Mouse (Mus musculus) hindbrain, embryonic 14.5 days (tissue): ENCODE results near the gene Rai1. TPM values are rescaled to one million over a fixed set of nuclear protein-coding genes. Genes with fewer than 3 reads are reported as not detected.

Experiments
- ATAC-seq: fragments of 200-750 bp; cut with Nextera tagmentation; 2 replicates; pipeline ENCODE4 v1.8.0; 2017; ENCODE audit warnings: moderate number of reproducible peaks, mild to moderate bottlenecking, moderate TSS enrichment, moderate library complexity; ENCODE audit not compliant: low FRiP score
- DNase-seq: peaks from one replicate; pipeline ENCODE4 v3.0.0-alpha.2; 2015; ENCODE audit warnings: low spot score
- H3K27ac ChIP-seq: fragments of 300-500 bp; sonication (generic); 2 replicates; pipeline ENCODE4 v1.5.1; 2014; ENCODE audit warnings: mild to moderate bottlenecking, moderate library complexity
- H3K27me3 ChIP-seq: fragments of 300-500 bp; sonication (generic); 2 replicates; pipeline ENCODE4 v1.6.1; 2014; ENCODE audit warnings: mild to moderate bottlenecking, low read length, mixed read lengths; ENCODE audit not compliant: control insufficient read depth, insufficient read depth
- H3K36me3 ChIP-seq: fragments of 300-500 bp; sonication (generic); replicated peaks from 2 replicates; pipeline ENCODE4 v1.6.1; 2014; ENCODE audit not compliant: control insufficient read depth, insufficient read depth
- H3K4me1 ChIP-seq: fragments of 300-500 bp; sonication (generic); replicated peaks from 2 replicates; pipeline ENCODE4 v1.6.1; 2014; ENCODE audit warnings: antibody characterized with exemption, low read length, mixed read lengths; ENCODE audit not compliant: control insufficient read depth, insufficient read depth
- H3K4me2 ChIP-seq: fragments of 300-500 bp; sonication (generic); replicated peaks from 2 replicates; pipeline ENCODE4 v1.6.1; 2014; ENCODE audit warnings: mild to moderate bottlenecking, moderate library complexity
- H3K4me3 ChIP-seq: fragments of 300-500 bp; sonication (generic); replicated peaks from 2 replicates; pipeline ENCODE4 v1.5.1; 2014; ENCODE audit warnings: mild to moderate bottlenecking, low read length
- H3K9ac ChIP-seq: fragments of 300-500 bp; sonication (generic); 2 replicates; pipeline ENCODE4 v1.6.1; 2014
- H3K9me3 ChIP-seq: fragments of 300-500 bp; sonication (generic); 2 replicates; pipeline ENCODE4 v1.6.1; 2016; ENCODE audit warnings: low read length; ENCODE audit not compliant: control insufficient read depth
- WGBS: fragments of 180-500 bp; shearing (Covaris S2); extraction: QIAGEN DNeasy Blood & Tissue Kit; methylation state at CpG from one replicate; pipeline ENCODE4 v1.1.7; 2014; 5-methylcytosine and 5-hydroxymethylcytosine counted together
- polyA plus RNA-seq: library from polyadenylated mRNA; unstranded; fragments of >200 nt; fragmentation: Nextera tagmentation; extraction: Ambion mirVana; gene quantifications from 2 replicates; pipeline ENCODE4 v1.2.1, GENCODE M21; 2014

Gene Rai1
- polyA plus RNA-seq, 1 experiment from 2014 or later = 39.1 TPM

DNA sequence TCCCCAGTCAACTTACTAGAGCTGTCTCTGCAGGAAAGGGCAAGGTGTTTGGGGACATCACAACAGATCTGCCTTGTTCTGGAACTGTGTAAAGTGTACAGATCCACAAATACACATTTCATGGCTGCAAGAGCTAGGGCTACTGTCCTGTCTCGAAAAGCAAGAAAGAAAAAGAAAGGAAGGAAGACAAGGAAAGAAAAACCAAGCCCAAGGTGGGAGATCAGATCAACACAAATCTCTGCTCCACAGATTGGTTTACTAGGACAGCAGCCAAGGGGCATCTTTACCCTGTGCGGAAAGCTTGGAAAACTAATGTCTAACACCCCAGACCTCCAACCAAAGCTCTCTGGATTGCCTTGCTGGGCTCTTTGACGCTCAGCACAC is 117.3 kb downstream of the Rai1 start:
- Histone ChIP-seq H3K9ac (no peak overlapping the region), H3K36me3 (no peaks in the 10 kb centered on the region), H3K4me2 (peak overlapping the region; percentile 60), H3K27ac (no peak overlapping the region), H3K27me3 (no peaks in the 10 kb centered on the region), H3K4me1 (peaks cover 18% of the 10 kb centered on the region; the same call in 1 of the 2 replicates), H3K4me3 (peak overlapping the region; percentile 23), H3K9me3 (no peaks in the 10 kb centered on the region)
- DNase-seq (no peak), ATAC-seq (no peak)
- 62% methylated on average over 3 of the region's 3 CpGs for WGBS

DNA sequence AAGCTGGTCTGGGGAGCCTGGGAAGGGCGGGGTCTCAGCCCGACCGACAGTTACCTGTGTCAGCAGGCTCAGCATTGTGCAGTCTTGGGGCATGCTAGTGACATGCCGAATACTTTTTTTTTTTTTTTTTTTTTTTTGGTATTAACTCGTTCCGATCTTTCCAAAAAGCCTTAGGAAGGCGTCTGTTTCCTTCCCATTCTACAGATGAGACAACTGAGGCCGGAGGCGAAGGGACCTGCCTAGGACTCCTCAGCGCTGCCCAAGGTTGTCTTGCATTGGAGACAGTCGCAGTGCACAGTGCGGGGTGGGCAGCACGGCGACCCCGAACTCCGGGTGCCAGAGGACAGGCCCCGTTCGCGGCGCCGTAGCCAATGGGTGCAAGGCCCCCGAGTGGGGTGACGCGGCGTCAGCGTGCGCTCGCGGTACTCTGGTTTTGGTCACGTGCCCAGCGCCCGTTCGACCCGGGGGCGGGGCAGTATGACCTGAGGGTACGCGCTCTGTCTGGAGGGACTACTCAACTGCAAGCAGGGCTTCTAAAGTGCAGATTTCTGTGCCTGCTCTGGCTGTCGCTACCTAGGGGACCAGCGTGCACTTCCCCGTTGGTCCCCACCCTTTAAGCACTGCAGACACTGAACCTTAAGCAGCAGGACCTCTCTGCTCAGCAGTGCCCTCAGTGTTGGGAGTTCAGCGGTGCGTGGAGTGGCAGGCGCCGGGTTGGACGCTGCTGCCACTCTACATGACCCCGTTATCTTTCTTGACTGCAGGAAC is 117.8 kb downstream of the Rai1 start, which contains the start of gene Srebf1:
TSS of gene Srebf1 (minus strand) at position 113 of the 768 bp plus-strand sequence.
- H3K4me2 ChIP-seq = peak within 1 kb of the TSS; percentile 60
- H3K9ac ChIP-seq = peak within 1 kb of the TSS; percentile 50
- DNase-seq = peak; percentile 64

DNA sequence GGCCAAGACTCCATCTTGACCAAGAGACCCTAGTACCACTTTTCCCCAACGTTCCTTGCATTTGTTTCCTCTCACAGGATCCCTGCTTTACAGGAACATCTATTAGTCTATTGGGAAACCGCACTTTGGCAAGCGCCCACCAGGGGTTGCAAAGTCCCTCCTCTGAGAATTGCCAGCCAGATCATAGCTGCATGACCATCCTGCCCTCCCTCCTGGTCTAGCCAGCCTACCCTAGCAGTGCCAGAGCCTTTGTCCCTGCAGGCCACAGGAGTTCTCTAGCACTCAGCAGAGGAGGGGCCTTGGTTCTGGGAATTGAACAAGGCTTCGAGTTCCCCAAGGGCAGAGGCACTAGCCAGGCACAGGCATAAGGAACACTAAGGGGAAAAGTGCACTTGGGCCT is 119.9 kb downstream of the Rai1 start:
- Histone ChIP-seq H3K36me3 (peaks cover 1% of the 10 kb centered on the region; the same call in 1 of the 2 replicates), H3K27me3 (no peaks in the 10 kb centered on the region), H3K4me2 (no peak overlapping the region), H3K9ac (no peak overlapping the region), H3K9me3 (no peaks in the 10 kb centered on the region), H3K27ac (no peak overlapping the region), H3K4me3 (no peak overlapping the region), H3K4me1 (peaks cover 12% of the 10 kb centered on the region; the same call in 1 of the 2 replicates)
- 53% methylated on average over 4 of the region's 4 CpGs for whole genome bisulfite sequencing
- ATAC-seq (no peak), DNase-seq (no peak)

More for the DNA sequence above, 117.8 kb downstream of the Rai1 start, which contains the start of gene Srebf1:
- Histone ChIP-seq H3K36me3 (no peaks in the 10 kb centered on the region), H3K9me3 (no peaks in the 10 kb centered on the region), H3K27me3 (no peaks in the 10 kb centered on the region), H3K4me1 (peaks cover 18% of the 10 kb centered on the region; the same call in 1 of the 2 replicates), H3K4me3 (peak within 1 kb of the TSS; percentile 23), H3K27ac (peak within 1 kb of the TSS; percentile 64; the same call in 1 of the 2 replicates)
- WGBS = 6% methylated on average over 46 of the region's 46 CpGs
- ATAC-seq = peak; percentile 61

DNA sequence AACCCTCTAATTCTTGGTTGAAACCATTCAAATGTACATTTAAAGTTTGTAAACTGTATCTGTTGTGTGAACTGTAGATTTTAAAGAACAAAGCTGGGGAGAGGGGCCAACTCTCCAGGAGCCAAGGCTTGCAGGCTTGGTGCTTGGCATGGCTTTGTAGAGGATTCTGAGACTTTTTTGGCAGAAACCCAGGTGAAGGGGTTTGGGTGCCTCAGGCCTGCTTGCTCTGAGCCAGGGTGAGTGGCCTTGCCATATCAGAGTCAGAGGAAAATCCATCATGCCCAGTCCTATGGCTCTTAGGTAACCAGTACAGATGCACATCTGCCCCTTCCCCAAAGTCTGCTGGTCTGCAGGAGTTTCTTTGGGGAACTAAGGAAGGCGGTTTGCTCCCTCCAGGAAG is 121.1 kb downstream of the Rai1 start:
- H3K4me2 ChIP-seq = no peak overlapping the region
- WGBS = 73% methylated on average over 1 of the region's 1 CpGs
- H3K4me1 ChIP-seq = peaks cover 9% of the 10 kb centered on the region; the same call in 1 of the 2 replicates
- H3K9ac ChIP-seq = no peak overlapping the region
- H3K27ac ChIP-seq = no peak overlapping the region
- H3K9me3 ChIP-seq = no peaks in the 10 kb centered on the region
- DNase-seq (no peak), ATAC-seq (no peak)
- no peaks in the 10 kb centered on the region for H3K27me3 ChIP-seq
- peaks cover 6% of the 10 kb centered on the region; the same call in 1 of the 2 replicates for H3K36me3 ChIP-seq
- no peak overlapping the region for H3K4me3 ChIP-seq

DNA sequence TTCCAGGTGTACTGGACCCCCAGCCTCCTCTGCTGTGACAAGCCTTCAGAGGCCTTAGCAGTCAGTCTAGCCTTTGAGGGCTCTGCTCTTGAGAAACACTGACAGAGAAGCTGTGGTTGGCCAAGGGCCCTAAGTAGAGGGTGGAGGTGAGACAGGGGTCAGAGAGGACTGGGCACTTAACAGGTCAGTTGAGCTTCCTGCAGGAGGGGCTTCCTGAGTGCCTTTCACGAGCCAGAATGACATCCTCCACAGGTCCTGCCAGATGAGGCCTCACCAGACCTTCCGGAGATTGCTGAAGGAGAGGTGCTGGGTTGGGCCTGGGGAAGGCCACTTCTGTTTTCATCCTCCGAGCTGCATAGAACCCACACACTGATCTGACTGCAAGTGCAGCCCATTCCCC is 123.7 kb downstream of the Rai1 start:
- Histone ChIP-seq H3K4me3 (no peak overlapping the region), H3K4me2 (no peak overlapping the region), H3K9ac (no peak overlapping the region), H3K27me3 (no peaks in the 10 kb centered on the region), H3K27ac (no peak overlapping the region), H3K4me1 (no peaks in the 10 kb centered on the region; the same call in 1 of the 2 replicates), H3K9me3 (no peaks in the 10 kb centered on the region), H3K36me3 (peaks cover 6% of the 10 kb centered on the region; the same call in 1 of the 2 replicates)
- ATAC-seq = no peak
- DNase-seq = no peak
- 81% methylated on average over 3 of the region's 3 CpGs for WGBS

DNA sequence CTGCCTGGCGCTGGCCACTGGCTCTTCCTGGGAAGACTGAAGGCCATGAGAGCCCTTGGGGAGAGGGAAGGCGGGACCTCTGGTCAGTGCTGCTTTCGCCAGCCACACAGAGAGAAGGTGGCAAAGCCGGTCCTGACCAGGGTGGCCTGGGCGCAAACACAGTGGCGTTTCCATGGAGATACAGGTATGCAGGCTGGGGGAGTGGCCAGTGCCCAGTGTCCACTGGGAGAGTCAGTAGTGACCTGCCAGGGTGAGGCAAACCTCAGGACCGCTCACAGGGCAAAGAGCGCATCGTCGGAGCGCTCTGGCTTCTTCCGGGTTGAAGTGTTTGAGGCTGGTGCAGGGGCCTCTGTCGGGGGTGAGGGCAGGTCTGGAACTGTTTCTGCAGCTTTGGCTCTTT is 125.0 kb downstream of the Rai1 start:
- H3K4me3 ChIP-seq = no peak overlapping the region
- H3K4me2 ChIP-seq = no peak overlapping the region
- ATAC-seq = no peak
- peaks cover 6% of the 10 kb centered on the region; the same call in 1 of the 2 replicates for H3K36me3 ChIP-seq
- no peaks in the 10 kb centered on the region for H3K27me3 ChIP-seq
- no peak overlapping the region for H3K27ac ChIP-seq
- no peaks in the 10 kb centered on the region; the same call in 1 of the 2 replicates for H3K4me1 ChIP-seq
- DNase-seq = no peak
- no peaks in the 10 kb centered on the region for H3K9me3 ChIP-seq
- H3K9ac ChIP-seq = no peak overlapping the region
- 82% methylated on average over 13 of the region's 13 CpGs for whole genome bisulfite sequencing

DNA sequence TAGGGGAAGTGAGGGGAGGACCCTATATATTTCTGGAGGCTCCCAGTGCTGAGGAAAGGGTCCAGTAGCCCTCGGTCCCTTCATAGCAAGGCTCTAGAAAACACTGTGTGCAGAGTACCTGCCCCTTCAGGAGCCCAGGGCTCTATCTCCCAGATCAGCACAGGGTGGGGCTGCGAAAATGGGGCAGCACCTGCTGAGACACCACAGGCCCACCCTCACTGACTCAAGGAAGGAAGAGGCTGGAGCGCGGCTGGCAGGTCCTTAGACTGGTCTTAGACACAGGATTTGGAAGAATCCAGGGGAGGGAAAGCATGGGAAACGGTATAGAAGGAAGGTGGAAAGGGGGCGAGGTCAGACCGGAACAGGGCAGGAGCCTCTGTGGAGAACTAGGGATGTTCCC is 125.7 kb downstream of the Rai1 start:
- Histone ChIP-seq H3K27me3 (no peaks in the 10 kb centered on the region), H3K4me3 (no peak overlapping the region), H3K4me2 (no peak overlapping the region), H3K36me3 (peaks cover 9% of the 10 kb centered on the region; the same call in 1 of the 2 replicates), H3K4me1 (no peaks in the 10 kb centered on the region; the same call in 1 of the 2 replicates), H3K9me3 (no peaks in the 10 kb centered on the region), H3K27ac (no peak overlapping the region), H3K9ac (no peak overlapping the region)
- ATAC-seq (no peak), DNase-seq (no peak)
- 92% methylated on average over 7 of the region's 7 CpGs for WGBS

DNA sequence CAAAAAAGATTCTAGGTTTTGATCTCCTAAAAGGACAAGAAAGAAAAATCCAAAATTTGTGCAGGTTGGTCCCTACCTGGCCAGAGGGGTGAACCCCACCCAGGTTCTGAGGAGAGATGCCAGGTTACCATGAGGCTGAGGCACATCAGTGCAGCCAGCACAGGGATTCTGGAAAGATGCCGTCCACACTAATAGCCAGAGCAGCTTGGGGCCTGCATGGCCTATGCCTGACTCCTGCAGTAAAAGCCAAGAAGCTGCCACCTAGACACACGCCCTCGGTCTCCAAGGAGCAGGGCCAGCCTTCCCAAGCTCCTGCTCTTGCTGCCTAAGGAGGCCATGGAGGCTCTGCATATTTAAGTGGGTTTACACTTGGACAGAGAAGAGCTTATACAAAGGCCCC is 126.5 kb downstream of the Rai1 start:
- ATAC-seq = no peak
- H3K36me3 ChIP-seq = peaks cover 9% of the 10 kb centered on the region; the same call in 1 of the 2 replicates
- no peak overlapping the region for H3K4me2 ChIP-seq
- DNase-seq = no peak
- no peak overlapping the region for H3K4me3 ChIP-seq
- 62% methylated on average over 3 of the region's 3 CpGs for WGBS
- no peak overlapping the region for H3K27ac ChIP-seq
- no peaks in the 10 kb centered on the region for H3K27me3 ChIP-seq
- H3K9me3 ChIP-seq = no peaks in the 10 kb centered on the region
- no peaks in the 10 kb centered on the region; the same call in 1 of the 2 replicates for H3K4me1 ChIP-seq
- no peak overlapping the region for H3K9ac ChIP-seq

DNA sequence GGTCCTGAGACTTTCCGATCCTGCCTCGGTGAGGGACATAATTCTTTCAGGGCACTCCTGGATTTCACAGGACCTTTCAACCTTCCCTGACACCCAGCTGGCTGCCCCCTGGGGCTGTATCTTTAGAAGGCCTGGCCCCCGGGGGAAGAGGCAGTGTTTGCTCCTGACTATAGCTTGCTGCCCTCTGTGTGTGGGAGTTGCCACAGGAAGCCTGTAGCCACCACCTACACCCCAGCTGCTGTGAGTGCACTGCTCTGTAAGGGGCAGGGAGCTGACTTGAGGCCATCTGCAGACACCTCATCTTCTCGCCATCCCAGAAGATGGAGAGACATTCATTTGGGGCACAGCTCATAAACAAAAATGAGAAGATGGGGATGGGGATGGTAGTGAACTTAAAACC is 127.1 kb downstream of the Rai1 start:
- H3K4me2 ChIP-seq = no peak overlapping the region
- no peak for ATAC-seq
- H3K9me3 ChIP-seq = no peaks in the 10 kb centered on the region
- no peak for DNase-seq
- no peaks in the 10 kb centered on the region; the same call in 1 of the 2 replicates for H3K4me1 ChIP-seq
- WGBS = 41% methylated on average over 4 of the region's 4 CpGs
- H3K27me3 ChIP-seq = no peaks in the 10 kb centered on the region
- H3K27ac ChIP-seq = no peak overlapping the region
- H3K9ac ChIP-seq = no peak overlapping the region
- no peak overlapping the region for H3K4me3 ChIP-seq
- H3K36me3 ChIP-seq = peaks cover 15% of the 10 kb centered on the region
